Mouse (Mus musculus) heart, embryonic 12.5 days (tissue): ENCODE data around the gene H2-M10.1. TPM values are rescaled to one million over a fixed set of nuclear protein-coding genes. Genes with fewer than 3 reads are reported as not detected.
"Not testable (repeated sequence)": the region's sequence is repeated elsewhere in the genome, so short reads cannot be mapped to it uniquely, and the experiment has no call there.

Experiments used
- ATAC-seq: fragments of 200-750 bp; cut with Nextera tagmentation; 2 replicates; pipeline ENCODE4 v1.8.0; 2017; ENCODE audit warnings: moderate TSS enrichment, moderate library complexity; ENCODE audit not compliant: insufficient number of reproducible peaks, low FRiP score
- H3K27ac ChIP-seq: fragments of 300-500 bp; sonication (generic); 2 replicates; pipeline ENCODE4 v1.5.1; 2016; ENCODE audit warnings: mild to moderate bottlenecking, moderate library complexity; ENCODE audit not compliant: poor library complexity, severe bottlenecking
- H3K27me3 ChIP-seq: fragments of 300-500 bp; sonication (generic); replicated peaks from 2 replicates; pipeline ENCODE4 v1.6.1; 2016; ENCODE audit warnings: mild to moderate bottlenecking, moderate library complexity
- H3K36me3 ChIP-seq: fragments of 300-500 bp; sonication (generic); 2 replicates; pipeline ENCODE4 v1.6.1; 2016; ENCODE audit warnings: mild to moderate bottlenecking, moderate library complexity
- H3K4me1 ChIP-seq: fragments of 300-500 bp; sonication (generic); replicated peaks from 2 replicates; pipeline ENCODE4 v1.6.1; 2016; ENCODE audit warnings: mild to moderate bottlenecking
- H3K4me2 ChIP-seq: fragments of 300-500 bp; sonication (generic); 2 replicates; pipeline ENCODE4 v1.6.1; 2016; ENCODE audit warnings: mild to moderate bottlenecking, moderate library complexity
- H3K4me3 ChIP-seq: fragments of 300-500 bp; sonication (generic); 2 replicates; pipeline ENCODE4 v1.5.1; 2016; ENCODE audit warnings: mild to moderate bottlenecking
- H3K9ac ChIP-seq: fragments of 300-500 bp; sonication (generic); 2 replicates; pipeline ENCODE4 v1.6.1; 2016; ENCODE audit warnings: mild to moderate bottlenecking, moderate library complexity
- H3K9me3 ChIP-seq: fragments of 300-500 bp; sonication (generic); replicated peaks from 2 replicates; pipeline ENCODE4 v1.6.1; 2016; ENCODE audit warnings: mild to moderate bottlenecking, moderate library complexity
- WGBS: fragments of 180-500 bp; shearing (Covaris S2); methylation state at CpG from one replicate; pipeline ENCODE4 v1.1.7; 2016; 5-methylcytosine and 5-hydroxymethylcytosine counted together
- polyA plus RNA-seq: library from polyadenylated mRNA; unstranded; fragments of >200 nt; fragmentation: Nextera tagmentation; extraction: Ambion mirVana; gene quantifications from 2 replicates; pipeline ENCODE4 v1.2.1, GENCODE M21; 2016

The H2-M10.1 gene
- not detected in 2 replicates for polyA plus RNA-seq

DNA sequence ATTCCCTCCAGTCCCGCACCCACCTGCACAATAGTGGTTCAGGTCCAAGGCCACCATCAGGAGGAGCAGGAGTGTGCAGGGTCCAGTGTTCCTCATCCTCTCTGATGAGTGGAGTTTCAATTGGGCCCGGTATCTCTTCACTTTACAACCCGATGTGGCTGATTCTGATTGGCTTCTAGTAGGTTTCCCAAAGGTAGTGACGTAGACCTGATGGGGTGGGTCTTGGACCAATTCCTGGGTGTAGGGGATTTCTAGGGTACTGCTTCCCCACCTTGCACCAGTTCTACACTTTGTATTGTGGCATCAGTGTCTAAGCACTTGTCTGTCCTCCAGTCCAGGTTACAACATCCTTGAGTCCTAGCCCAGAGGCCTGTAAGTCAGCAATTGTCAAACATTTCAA, at the start of gene H2-M10.1:
TSS of gene H2-M10.1 (minus strand) at position 101 of the 400 bp plus-strand sequence.
- WGBS, result 74% methylated on average over 4 of the region's 4 CpGs
- Histone ChIP-seq H3K4me1 (no peaks in the 10 kb centered on the region), H3K36me3 (no peaks in the 10 kb centered on the region), H3K4me2 (no peak within 1 kb of the TSS), H3K4me3 (no peak within 1 kb of the TSS), H3K9ac (no peak within 1 kb of the TSS), H3K9me3 (no peaks in the 10 kb centered on the region), H3K27ac (no peak within 1 kb of the TSS), H3K27me3 (no peaks in the 10 kb centered on the region)
- ATAC-seq, result no peak

DNA sequence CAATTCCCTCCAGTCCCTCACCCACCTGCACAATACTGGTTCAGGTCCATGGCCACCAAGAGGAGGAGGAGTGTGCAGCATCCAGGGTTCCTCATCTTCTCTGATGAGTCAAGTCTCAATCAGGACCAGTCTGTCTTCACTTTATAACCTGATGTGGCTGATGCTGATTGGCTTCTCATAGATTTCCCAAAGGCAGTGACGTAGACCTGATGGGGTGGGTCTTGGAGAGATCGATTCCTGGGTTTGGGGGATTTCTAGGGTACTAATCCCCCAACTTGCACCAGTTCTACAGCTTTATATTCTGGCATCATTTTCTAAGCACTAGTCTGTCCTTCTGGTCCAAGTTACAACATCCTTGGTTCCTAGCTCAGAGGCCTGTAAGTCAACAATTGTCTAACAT, 42.4 kb upstream of the H2-M10.1 start, which contains the start of gene H2-M10.3:
TSS of gene H2-M10.3 (minus strand) at position 101 of the 400 bp plus-strand sequence.
- not testable (repeated sequence) for H3K27me3 ChIP-seq, H3K9ac ChIP-seq, ATAC-seq, H3K4me1 ChIP-seq, H3K36me3 ChIP-seq, H3K4me2 ChIP-seq, H3K4me3 ChIP-seq, H3K9me3 ChIP-seq, H3K27ac ChIP-seq
- 90% methylated on average over 2 of the region's 2 CpGs for WGBS

DNA sequence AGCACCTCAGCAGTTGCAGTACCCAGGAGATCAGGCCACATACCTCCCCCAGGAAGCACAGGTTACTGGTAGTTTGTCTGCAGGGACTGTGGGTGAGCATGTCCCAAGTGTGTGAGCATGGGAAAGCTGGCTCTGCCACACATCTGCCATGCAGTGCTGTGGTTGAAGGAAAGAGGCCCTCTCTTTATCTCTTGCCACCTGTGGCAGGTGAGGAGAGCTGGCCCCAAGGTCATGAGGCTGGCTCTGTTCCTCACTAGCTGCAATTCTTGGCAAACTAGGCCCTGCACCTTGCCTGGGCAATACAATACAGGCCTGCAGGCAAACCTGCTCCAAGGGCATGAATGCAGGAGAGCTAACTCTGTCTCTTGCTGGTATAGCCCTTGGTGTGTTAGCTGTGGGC, 36.4 kb upstream of the H2-M10.1 start:
- not testable (repeated sequence) for H3K36me3 ChIP-seq, H3K4me2 ChIP-seq, H3K27me3 ChIP-seq, H3K9ac ChIP-seq, ATAC-seq, H3K9me3 ChIP-seq, H3K4me3 ChIP-seq, H3K4me1 ChIP-seq, H3K27ac ChIP-seq

DNA sequence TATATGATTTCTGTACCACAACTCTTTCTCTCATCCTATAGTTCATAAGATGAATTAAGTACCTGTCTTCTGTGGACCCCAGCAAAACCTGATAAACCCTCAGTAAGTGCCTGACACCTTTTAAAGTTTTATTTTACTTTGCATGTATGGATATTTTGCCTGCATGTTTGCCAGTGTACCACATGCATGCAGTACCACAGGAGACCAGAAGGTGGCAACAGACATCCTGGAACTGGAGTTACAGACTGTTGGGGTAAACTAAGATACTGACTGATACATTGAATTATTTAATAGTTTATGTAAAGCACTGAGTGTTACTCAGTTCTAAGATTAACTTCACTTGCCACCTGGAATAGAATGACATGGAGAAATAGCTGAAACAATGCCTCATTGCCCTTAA, 31.6 kb upstream of the H2-M10.1 start:
- H3K4me3 ChIP-seq, H3K27me3 ChIP-seq, ATAC-seq, H3K36me3 ChIP-seq, H3K4me1 ChIP-seq, H3K9me3 ChIP-seq, H3K9ac ChIP-seq, H3K27ac ChIP-seq, H3K4me2 ChIP-seq: not testable (repeated sequence)

DNA sequence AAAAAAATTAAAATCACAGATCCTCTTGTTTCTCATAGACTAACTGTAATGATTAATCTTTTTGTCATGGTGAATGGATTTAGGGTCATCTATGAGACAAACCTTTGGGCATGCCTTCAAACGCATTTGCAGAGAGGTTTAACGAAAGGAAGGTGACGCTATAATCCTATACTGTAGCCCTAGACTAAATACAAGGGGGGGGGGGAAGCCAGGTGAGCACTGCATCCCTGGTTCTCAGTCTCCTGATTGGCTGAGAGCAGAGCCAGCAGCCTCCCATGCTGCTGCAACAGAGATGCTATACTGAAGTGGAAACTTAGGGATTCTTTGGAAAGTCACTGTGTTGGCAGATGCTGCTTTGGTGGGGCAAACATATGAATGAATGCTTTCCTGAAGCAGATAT, 29.8 kb upstream of the H2-M10.1 start:
- Histone ChIP-seq H3K4me1 (no peaks in the 10 kb centered on the region), H3K27me3 (no peaks in the 10 kb centered on the region), H3K4me3 (no peak overlapping the region), H3K9me3 (no peaks in the 10 kb centered on the region), H3K27ac (no peak overlapping the region), H3K36me3 (no peaks in the 10 kb centered on the region), H3K4me2 (no peak overlapping the region), H3K9ac (no peak overlapping the region)
- WGBS, result 39% methylated on average over 3 of the region's 3 CpGs
- ATAC-seq, result no peak

DNA sequence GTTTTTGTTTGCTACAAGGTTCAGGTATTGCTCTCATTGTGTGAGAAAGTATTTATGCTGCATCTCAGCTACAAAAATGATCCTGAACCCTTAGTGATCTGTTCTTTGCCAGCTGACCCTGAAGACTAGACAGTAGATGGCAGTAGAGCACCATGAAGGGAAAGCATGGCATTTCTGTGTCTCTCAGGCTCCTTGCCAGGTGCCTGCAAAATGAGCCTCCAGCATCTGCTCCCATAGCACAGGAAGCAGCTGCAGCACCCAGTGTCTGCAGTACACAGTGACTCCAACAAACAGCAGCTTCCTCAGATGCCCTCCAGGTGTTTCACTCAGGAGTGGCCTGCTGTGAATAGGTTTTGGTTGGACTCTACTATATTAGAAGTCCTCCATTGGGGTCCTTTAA, 29.4 kb upstream of the H2-M10.1 start:
- not testable (repeated sequence) for ATAC-seq, H3K4me2 ChIP-seq, H3K27ac ChIP-seq

DNA sequence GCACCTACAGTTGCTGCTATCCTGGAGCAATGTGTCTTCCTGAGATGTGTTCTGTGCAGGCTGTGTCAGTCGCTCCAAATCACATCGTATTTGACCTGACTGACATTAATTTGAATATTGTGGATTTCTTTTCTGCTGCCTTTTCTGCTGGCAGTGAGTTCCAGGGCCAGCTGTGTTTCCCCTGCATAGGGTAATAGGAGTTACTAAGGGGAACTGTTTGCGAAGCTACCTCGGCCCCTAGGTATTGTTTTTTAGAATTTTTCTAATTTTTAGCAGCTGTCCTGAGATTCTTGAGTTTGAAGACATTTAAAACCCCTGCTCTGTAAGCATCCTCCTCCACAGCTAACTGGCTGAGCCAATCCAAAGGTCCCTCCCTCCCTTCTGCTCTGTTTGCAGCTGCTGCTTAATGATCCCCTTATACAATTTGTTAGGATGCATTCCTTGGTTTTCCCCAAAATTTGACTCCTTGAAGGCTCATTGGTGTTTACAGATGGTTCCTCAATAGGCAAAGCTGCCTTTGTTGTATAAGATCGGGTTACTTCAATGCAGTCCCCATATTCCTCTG, 10.2 kb downstream of the H2-M10.1 start:
- H3K27me3 ChIP-seq, result peaks cover 23% of the 10 kb centered on the region
- no peaks in the 10 kb centered on the region for H3K4me1 ChIP-seq
- no peak overlapping the region for H3K9ac ChIP-seq
- peak overlapping the region; percentile 55 for H3K4me3 ChIP-seq
- H3K4me2 ChIP-seq, result peak overlapping the region; percentile 78
- H3K9me3 ChIP-seq, result no peaks in the 10 kb centered on the region
- H3K27ac ChIP-seq, result no peak overlapping the region
- no peaks in the 10 kb centered on the region for H3K36me3 ChIP-seq
- no peak for ATAC-seq
- WGBS, result 40% methylated on average over 5 of the region's 5 CpGs

More for the DNA sequence above, 29.4 kb upstream of the H2-M10.1 start:
- not testable (repeated sequence) for H3K9me3 ChIP-seq, H3K9ac ChIP-seq, H3K4me3 ChIP-seq, H3K27me3 ChIP-seq, H3K36me3 ChIP-seq, H3K4me1 ChIP-seq

DNA sequence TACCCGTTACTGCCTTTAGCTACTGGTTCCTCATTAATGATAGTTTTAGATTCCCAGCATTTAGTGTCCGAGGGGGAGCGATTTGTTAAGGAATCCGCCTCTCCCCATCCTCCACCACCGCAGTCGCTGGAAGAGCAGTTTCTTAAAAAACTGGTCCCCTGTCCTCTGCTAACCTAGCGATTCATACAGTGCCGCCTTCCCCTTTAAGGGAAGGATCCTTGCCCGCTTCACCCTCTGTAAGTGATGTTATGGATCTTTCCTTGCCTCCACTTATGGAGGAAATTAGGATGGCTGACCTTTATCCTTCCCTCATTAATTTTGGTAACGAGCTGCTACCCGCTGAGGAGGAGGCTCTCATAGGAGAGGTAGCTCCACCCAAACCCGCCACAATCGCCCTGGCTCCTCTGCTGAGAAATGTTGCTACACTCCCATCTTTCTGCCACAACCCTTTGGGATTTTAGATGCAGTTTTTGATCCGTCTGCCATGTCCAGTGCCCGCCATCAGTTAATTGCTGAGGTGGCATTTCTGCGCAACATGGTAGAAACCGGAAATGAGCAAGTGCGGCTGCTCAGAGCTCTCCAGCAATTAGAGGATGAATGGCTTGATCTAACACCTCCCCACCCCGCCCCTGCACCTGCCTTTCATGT, 10.8 kb downstream of the H2-M10.1 start:
- peak overlapping the region; percentile 55 for H3K4me3 ChIP-seq
- no peaks in the 10 kb centered on the region for H3K4me1 ChIP-seq
- peaks cover 23% of the 10 kb centered on the region for H3K27me3 ChIP-seq
- peak overlapping the region; percentile 52; the same call in 1 of the 2 replicates for H3K9ac ChIP-seq
- no peaks in the 10 kb centered on the region for H3K9me3 ChIP-seq
- WGBS, result under 1% methylated on average over 19 of the region's 19 CpGs
- no peak; the same call in 1 of the 2 replicates for ATAC-seq
- H3K27ac ChIP-seq, result no peak overlapping the region
- H3K4me2 ChIP-seq, result peak overlapping the region; percentile 78
- H3K36me3 ChIP-seq, result no peaks in the 10 kb centered on the region

DNA sequence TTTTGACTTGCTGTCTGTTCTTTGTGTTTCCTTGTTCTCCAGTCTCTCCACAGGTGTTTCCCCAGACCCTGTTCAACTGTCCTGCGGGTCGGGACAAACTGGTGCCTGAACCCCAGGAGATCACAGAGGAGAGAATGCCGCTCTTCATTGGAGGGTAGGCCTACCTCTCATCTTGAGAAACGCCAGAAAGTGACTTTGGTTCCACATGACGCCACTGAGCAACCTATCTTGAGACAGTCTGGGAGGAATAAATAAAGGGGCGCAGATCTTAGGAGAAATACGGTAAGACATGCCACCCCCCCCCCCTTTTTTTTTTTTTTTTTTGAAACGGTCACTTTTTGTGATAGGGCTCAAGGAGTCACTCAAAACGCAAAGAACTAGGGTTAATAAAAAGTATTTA, 11.4 kb downstream of the H2-M10.1 start:
- peak overlapping the region; percentile 55 for H3K4me3 ChIP-seq
- no peaks in the 10 kb centered on the region for H3K9me3 ChIP-seq
- no peaks in the 10 kb centered on the region for H3K36me3 ChIP-seq
- no peak for ATAC-seq
- WGBS, result 3% methylated on average over 9 of the region's 9 CpGs
- no peak overlapping the region for H3K9ac ChIP-seq
- no peak overlapping the region for H3K27ac ChIP-seq
- peaks cover 19% of the 10 kb centered on the region for H3K27me3 ChIP-seq
- H3K4me1 ChIP-seq, result no peaks in the 10 kb centered on the region
- peak overlapping the region; percentile 78 for H3K4me2 ChIP-seq

DNA sequence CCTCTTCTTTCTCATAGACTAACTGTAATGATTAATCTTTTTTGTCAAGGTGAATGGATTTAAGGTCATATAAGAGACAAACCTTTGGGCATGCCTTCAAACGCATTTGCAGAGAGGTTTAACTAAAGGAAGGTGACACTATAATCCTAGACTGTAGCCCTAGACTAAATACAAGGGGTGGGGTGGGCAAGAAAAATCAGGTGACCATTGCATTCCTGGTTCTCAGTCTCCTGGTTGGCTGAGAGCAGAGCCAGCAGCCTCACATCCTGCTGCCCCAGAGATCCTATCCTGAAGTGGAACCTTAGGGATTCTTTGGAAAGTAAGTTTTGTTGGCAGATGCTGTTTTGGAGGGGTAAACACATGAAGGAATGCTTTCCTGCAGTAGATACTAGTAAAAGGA, 16.7 kb downstream of the H2-M10.1 start:
- Histone ChIP-seq H3K27ac (no peak overlapping the region), H3K9ac (no peak overlapping the region), H3K4me2 (no peak overlapping the region), H3K36me3 (no peaks in the 10 kb centered on the region), H3K4me1 (no peaks in the 10 kb centered on the region), H3K9me3 (no peaks in the 10 kb centered on the region), H3K4me3 (no peak overlapping the region), H3K27me3 (peaks cover 3% of the 10 kb centered on the region; the same call in 1 of the 2 replicates)
- no peak for ATAC-seq
- WGBS, result 42% methylated on average over 1 of the region's 1 CpGs

DNA sequence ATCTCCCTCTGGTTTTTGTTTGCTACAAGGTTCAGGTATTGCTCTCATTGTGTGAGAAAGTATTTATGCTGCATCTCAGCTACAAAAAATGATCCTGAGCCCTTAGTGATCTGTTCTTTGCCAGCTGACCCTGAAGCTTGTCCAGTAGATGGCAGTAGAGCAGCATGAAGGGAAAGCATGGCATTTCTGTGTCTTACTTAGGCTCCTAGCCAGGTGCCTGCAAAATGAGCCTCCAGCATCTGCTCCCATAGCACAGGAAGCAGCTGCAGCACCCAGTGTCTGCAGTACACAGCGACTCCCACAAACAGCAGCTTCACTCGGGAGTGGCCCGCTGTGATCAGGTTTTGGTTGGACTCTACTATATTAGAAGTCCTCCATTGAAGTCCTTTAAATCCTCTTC, 17.1 kb downstream of the H2-M10.1 start:
- not testable (repeated sequence) for H3K9me3 ChIP-seq, ATAC-seq, H3K27ac ChIP-seq, H3K27me3 ChIP-seq, H3K9ac ChIP-seq, H3K4me3 ChIP-seq, H3K36me3 ChIP-seq, H3K4me2 ChIP-seq, H3K4me1 ChIP-seq
- WGBS, result 2% methylated on average over 3 of the region's 3 CpGs

DNA sequence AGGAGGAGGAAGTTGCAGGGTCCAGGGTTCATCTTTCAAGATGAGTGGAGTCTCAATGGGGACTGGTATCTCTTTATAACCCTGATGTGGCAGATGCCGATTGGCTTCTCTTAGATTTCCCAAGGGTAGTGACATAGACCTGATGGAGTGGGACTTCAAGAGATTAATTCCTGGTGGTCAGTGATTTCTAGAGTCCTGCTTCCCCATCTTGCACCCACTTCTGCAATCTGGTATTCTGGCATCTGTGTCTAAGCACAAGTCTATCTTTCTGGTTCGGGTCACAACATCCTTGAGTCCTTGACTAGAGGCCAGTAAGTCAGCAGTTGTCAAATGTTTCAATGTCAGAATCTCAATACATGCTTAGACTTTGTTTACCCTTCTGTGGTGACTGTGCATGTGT, 39.6 kb downstream of the H2-M10.1 start, which contains the start of gene H2-M10.2:
TSS of gene H2-M10.2 (minus strand) at position 101 of the 400 bp plus-strand sequence.
- Histone ChIP-seq H3K4me1 (no peaks in the 10 kb centered on the region), H3K4me3 (no peak within 1 kb of the TSS), H3K27me3 (no peaks in the 10 kb centered on the region), H3K27ac (no peak within 1 kb of the TSS), H3K9me3 (peaks cover 11% of the 10 kb centered on the region), H3K4me2 (no peak within 1 kb of the TSS), H3K9ac (no peak within 1 kb of the TSS), H3K36me3 (peaks cover 14% of the 10 kb centered on the region)
- 81% methylated on average over 2 of the region's 2 CpGs for WGBS
- ATAC-seq, result no peak
